Mouse (Mus musculus) CH12F3 (cell line): Measurements from ENCODE around the gene Wdr38.

ENCODE experiments used
- in situ Hi-C: fragments of 300-500 bp; cut with MboI; formaldehyde crosslinking; loops from 2 replicates; pipeline ENCODE4 v1.14.3; 2020; ENCODE audit warnings: low sequenced_read_pairs

Gene Wdr38

GRCm38 (mm10) chr2:38997386-38998374 lies at the start of gene Wdr38:
Wdr38 (plus strand) TSS chr2:38997476.
- in situ Hi-C loops = loop anchor here (5.0 kb wide), 1 partner anchor 70 kb away; the partner anchor contains the start of gene Nr6a1

DNA sequence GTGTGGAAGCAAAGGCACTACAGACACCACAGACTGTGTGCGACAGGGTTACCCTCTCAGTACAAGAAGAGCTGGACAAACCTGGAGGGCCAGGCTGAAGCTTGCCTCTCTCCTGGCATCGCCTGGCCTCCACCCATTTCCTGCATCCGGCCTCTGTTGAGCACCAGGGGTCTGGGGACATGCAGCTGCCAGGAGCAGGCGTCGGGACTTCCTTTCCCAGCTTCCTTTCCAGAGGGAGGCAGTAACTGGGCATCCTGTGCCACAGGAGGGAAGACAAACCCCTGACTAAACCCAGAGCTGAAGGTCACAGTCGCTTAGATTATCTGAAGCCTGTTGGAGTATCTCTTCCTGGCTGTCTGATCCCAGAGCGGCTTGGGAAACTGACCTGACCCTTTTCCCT lies 49.7 kb upstream of the Wdr38 start:
- in situ Hi-C loops = no loop called here

DNA sequence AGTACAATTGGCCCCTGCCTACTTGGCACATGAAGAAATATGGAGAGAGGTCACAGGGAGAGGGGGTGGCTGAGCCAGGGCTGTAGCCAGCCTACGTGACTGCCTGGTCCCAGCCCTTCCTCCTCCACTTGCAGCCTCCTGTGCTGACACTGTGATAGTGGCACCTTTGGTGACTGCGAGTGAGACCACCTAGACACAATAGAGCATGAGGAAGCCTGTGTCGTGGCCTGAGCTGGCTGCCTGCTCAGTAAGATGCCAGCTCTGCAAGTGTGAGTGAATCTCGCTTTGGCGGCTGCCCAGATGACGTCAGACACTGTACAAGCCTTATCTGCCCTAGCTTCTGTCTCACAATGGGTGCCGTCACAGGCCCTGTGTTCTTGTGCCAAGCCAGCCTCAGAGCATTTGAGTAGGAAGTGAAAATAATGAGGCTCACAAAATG lies 47.0 kb upstream of the Wdr38 start:
- in situ Hi-C loops = no loop called here

GRCm38 (mm10) chr2:38953152-38953883 lies 44.0 kb upstream of the Wdr38 start:
- in situ Hi-C loops = no loop called here

DNA sequence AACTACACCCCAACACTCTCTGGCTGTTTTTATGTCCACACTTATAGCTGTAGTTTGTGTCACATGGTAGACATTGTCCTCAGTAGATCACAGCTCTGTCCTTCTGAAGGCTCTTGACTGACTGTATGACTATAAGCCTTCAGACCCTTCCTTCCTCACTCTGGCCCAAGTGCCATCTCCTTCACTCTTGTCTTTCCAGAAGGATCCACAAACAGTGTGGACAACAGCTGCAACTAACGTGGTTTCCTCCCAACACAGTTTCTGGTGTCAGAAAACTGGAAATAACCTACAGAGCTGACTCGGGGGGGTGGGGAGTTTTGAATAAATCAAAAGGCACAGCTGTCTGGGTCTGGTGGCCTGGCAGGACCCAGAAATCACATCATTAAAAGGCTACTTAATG lies 41.2 kb upstream of the Wdr38 start:
- in situ Hi-C loops = no loop called here

DNA sequence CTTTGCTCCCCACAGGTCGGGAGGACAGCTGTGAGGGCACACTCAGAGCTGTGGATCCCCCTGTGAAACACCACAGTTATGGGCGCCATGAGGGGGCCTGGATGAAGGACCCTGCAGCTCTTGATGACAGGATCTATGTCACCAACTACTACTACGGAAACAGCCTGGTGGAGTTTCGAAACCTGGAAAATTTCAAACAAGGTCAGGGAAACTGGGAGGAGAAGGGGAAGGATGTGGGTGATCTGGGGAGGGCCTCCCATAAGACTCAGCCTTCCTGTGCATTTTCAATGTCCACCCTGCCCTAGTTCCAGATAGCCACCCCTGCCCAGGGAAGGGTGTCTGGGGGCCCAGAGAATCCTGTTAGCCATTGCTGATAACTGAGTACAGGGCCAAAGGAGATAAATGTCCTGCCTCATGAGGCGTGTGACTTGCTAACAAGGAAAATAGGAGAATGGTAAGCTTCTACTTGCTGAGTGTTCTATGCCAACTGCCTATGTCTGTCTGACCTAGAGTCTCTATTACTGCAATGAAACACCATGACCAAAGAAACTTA lies 39.5 kb upstream of the Wdr38 start:
- in situ Hi-C loops = no loop called here

- in situ Hi-C loops = no loop called here
These were observed 33.1 kb upstream of the Wdr38 start for GRCm38 (mm10) chr2:38964198-38964597.

GRCm38 (mm10) chr2:38969650-38970049 lies 27.6 kb upstream of the Wdr38 start:
- in situ Hi-C loops = no loop called here

DNA sequence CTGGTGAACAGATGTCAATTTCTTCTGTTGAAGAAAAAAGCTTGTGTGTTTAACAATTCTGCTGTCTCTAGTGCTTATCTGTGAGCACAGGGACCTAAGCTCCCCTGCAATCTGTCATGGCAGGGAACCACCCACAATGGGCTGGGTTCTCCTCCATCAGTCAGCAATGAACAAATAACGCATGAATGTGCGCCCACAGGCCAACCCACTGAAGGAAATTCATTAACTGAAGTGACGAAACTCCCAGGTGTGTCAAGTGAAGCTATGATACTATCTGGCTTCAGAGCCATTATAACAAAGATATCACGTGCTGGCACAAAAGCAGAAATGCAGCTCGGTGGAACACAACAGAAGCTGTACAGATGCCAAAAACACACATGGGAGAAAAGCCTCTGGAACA lies 27.2 kb upstream of the Wdr38 start:
- in situ Hi-C loops = no loop called here

GRCm38 (mm10) chr2:38973223-38973622 lies 24.1 kb upstream of the Wdr38 start:
- in situ Hi-C loops = no loop called here

GRCm38 (mm10) chr2:38973701-38974100 lies 23.6 kb upstream of the Wdr38 start:
- in situ Hi-C loops = no loop called here

- in situ Hi-C loops = no loop called here
These were observed 23.1 kb upstream of the Wdr38 start for GRCm38 (mm10) chr2:38974171-38974570.

DNA sequence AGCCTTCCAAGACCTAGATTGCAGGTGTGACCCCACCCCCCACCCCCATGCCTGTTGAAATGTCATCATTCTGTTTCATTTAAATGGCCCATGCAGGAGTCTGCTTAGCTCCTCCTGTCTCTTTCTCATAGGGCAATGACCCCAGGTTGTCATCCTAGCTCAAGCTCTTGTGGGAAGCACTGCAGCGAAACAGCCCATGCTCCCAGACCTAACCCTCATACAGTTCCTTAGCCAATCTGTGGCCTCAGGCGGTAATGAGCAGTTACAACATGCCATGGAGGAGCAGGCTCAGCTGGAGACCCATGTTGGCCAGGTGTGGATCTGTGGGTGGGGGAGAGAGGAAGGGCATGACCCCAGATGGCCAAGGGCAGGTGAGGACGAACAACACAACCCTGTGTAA lies 22.1 kb upstream of the Wdr38 start:
- in situ Hi-C loops = no loop called here

DNA sequence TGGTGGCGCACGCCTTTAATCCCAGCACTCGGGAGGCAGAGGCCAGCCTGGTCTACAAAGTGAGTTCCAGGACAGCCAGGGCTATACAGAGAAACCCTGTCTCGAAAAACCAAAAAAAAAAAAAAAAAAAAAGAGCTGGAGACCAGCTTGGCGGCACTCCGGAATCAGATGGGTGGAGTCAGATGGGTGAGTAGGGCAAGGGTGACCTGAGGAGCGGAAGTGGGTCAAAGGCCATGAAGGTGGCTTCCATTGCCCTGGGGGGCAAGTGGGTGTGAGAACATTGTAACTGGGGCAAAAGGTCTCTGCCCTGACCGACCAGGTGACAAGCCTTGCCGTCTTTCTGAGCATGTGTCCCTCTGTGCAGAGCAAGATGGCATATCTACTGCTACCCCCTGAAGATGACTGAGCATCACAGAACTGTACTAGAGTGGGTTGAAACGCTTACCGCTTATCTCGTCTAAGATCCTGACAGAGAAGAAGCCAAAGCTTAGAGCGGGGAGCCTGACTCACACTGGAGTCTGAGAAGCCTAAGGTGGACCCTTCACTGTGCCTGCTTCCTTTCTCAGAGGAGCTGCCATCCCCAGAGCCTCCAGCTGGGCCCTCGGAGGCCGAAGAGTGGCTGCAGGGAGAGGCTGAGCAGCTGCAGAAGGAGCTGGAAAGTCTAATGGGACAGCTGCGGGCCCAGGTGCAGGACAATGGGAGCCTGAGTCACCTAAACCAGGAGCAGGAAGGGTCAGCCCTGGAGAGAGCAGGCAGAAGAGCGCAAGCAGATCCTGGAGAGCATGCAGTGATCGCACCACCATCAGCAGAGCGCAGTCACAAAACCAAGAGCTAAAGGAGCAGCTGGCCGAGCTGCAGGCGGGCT lies 21.1 kb upstream of the Wdr38 start:
- in situ Hi-C loops = no loop called here

DNA sequence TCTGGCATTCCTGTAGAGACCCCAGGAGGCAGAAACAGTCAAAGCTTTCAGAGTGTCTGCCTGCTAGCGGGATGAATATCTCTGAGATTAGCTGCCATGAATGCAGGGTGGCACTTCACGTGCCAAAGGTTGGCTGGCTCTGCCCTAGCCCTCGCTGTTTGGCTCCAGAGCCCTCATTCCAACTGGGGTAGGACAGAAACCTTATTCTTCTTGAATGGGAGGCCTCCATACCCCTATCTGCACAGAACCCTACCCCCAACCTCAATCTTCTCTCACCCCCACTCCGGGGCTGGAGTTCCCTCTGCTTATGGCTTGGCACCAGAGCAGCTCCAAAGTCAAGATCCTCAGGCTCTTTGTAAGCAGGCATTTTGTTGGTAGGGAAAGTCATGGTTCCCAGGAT lies 19.4 kb upstream of the Wdr38 start:
- in situ Hi-C loops = no loop called here

- in situ Hi-C loops = no loop called here
These were observed 13.8 kb upstream of the Wdr38 start for GRCm38 (mm10) chr2:38983456-38983855.

GRCm38 (mm10) chr2:38986580-38986979 lies 10.7 kb upstream of the Wdr38 start:
- in situ Hi-C loops = no loop called here

DNA sequence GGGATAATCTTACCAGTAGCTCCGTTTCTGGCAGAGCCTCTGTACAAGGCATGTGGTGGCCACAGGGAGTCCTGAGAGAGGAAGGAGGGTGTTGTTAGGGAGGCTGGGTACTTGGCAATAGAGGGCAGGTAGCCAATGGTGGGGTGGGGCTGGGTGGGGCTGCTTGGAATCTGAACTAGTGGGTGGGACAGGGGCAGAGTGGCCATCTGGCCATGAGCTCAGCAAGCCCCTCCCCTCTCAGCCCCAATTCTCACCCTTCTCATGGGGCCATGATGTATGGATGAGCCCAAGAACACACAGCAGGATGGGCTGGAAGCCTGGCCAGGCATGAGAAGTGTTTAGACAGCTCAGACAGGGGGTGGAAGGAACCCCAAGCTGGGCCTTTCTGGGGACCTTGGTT lies 9.9 kb upstream of the Wdr38 start:
- in situ Hi-C loops = no loop called here

GRCm38 (mm10) chr2:38987803-38988510 lies 9.3 kb upstream of the Wdr38 start:
- in situ Hi-C loops = no loop called here

- in situ Hi-C loops = no loop called here
These were observed 8.3 kb upstream of the Wdr38 start for GRCm38 (mm10) chr2:38988929-38989328.
